10 mouse cellular contexts compared by ENCODE assay signal in genomic region chr1:89967585-89967984, GRCm38 (mm10). TPM values are rescaled to one million over a fixed set of nuclear protein-coding genes. Genes with fewer than 3 reads are reported as not detected.
DNase-seq lines count a peak whose midpoint lies in the region; ATAC-seq and TF ChIP-seq lines count a peak whose summit lies in the region.
"Had no signal": no experiment of that assay in that cellular context is flagged by ENCODE, and none has a peak within 500 bp of the region (broad histone marks: within the 10 kb centered on the region; RNA-seq: fewer than 3 reads in every experiment).

No protein-coding gene starts in this region.

- ATAC-seq in limb, embryonic 11.5 days (ENCODE audit: insufficient number of reproducible peaks, low FRiP score, low TSS enrichment, low read depth): no peak

- H3K9ac ChIP-seq in limb, embryonic 11.5 days (ENCODE audit: low read length): no peak overlapping the region

- peak overlapping the region; percentile 96; the same call in 1 of the 2 replicates for H3K4me2 ChIP-seq in limb, embryonic 11.5 days (ENCODE audit: low read depth, severe bottlenecking)

- peak overlapping the region; percentile 65; the same call in 1 of the 2 replicates for H3K4me3 ChIP-seq in gastrocnemius, adult 2 months
- peak overlapping the region; percentile 54; the same call in 1 of the 2 replicates for H3K4me3 ChIP-seq in limb, embryonic 11.5 days (ENCODE audit: low read depth, low read length)

- no peak overlapping the region for H3K27ac ChIP-seq in gastrocnemius, adult 2 months
- H3K27ac ChIP-seq in limb, embryonic 11.5 days (replicated peaks; ENCODE audit: low read depth, low read length): no peak overlapping the region

- no peaks in the 10 kb centered on the region for H3K36me3 ChIP-seq in limb, embryonic 11.5 days (ENCODE audit: control insufficient read depth, insufficient read depth, low read length)

- DNase-seq in gastrocnemius, adult 2 months: no peak
- DNase-seq in gastrocnemius, postnatal 14 days: no peak
- peak; percentile 8 for DNase-seq in retina, embryonic 14.5 days (ENCODE audit: low spot score)
- no peak for DNase-seq in retina, postnatal 1 day
- peak; percentile 32 for DNase-seq in limb, embryonic 11.5 days (ENCODE audit: low spot score)
- DNase-seq in left cerebral cortex, adult 11 months (ENCODE audit: low spot score): no peak
- no peak for DNase-seq in MN1 (ENCODE audit: low spot score)
- no peak for DNase-seq in gastrocnemius, postnatal 36 days

- no peaks in the 10 kb centered on the region for H3K9me3 ChIP-seq in limb, embryonic 11.5 days (ENCODE audit: control insufficient read depth, low read length)

- peaks cover 42% of the 10 kb centered on the region for H3K27me3 ChIP-seq in limb, embryonic 11.5 days (ENCODE audit: control insufficient read depth, insufficient read depth, low read length)

- intact Hi-C loops in gastrocnemius, adult 2 months (cut with DNase I): no loop called here
- intact Hi-C loops in gastrocnemius, postnatal 14 days (cut with DNase I; ENCODE audit: low total_unique reads): no loop called here
- intact Hi-C loops in gastrocnemius, postnatal 36 days (cut with DNase I): no loop called here

- peaks cover 3% of the 10 kb centered on the region; the same call in 1 of the 2 replicates for H3K4me1 ChIP-seq in limb, embryonic 11.5 days (ENCODE audit: control insufficient read depth, insufficient read depth, low read length)

- TF ChIP-seq CTCF in gastrocnemius, adult 2 months (IDR thresholded peaks at IDR 0.05): no peak

- 12% methylated on average over 9 of the region's 9 CpGs for WGBS in limb, embryonic 11.5 days

RNA-seq across cellular contexts. Expression of gene Gbx2, which starts 36.6 kb away (rescaled TPM):
- total RNA-seq in gastrocnemius, adult 2 months (2021): under 1 TPM in 1 of 2 experiments, not detected in 1; 0.56 TPM
- not detected for total RNA-seq in gastrocnemius, postnatal 14 days (2021)
- polyA plus RNA-seq in limb, embryonic 11.5 days (2014; fragmentation: Nextera tagmentation; extraction: Ambion mirVana): 1.3 and 1.6 TPM in 2 replicates
- total RNA-seq in gastrocnemius, postnatal 36 days (2021): under 1 TPM; 0.20 to 0.35 TPM
- total RNA-seq: liver, adult 2 months had no signal
- polyA plus RNA-seq: liver, adult 2 months had no signal

RNA-seq across cellular contexts. Expression of gene Asb18, which starts 46.9 kb away (rescaled TPM):
- total RNA-seq in gastrocnemius, adult 2 months (2021): 10 to 100 TPM; 18.0 to 39.9 TPM
- total RNA-seq in gastrocnemius, postnatal 14 days (2021): 1 to 10 TPM; 7.0 TPM
- 0.04 TPM in 1 of 2 replicates, not detected in the other for polyA plus RNA-seq in limb, embryonic 11.5 days (2014; fragmentation: Nextera tagmentation; extraction: Ambion mirVana)
- total RNA-seq in gastrocnemius, postnatal 36 days (2021): 10 to 100 TPM; 21.8 to 26.9 TPM
- total RNA-seq: liver, adult 2 months had no signal
- polyA plus RNA-seq: C2C12; liver, adult 2 months had no signal

Comparison
In these comparisons a context has a peak if more than half of its experiments do, and no peak if none do; other contexts are left out.
1. DNase-seq: peak in retina, embryonic 14.5 days (single experiment) and limb, embryonic 11.5 days (single experiment); none in gastrocnemius, adult 2 months (single experiment), gastrocnemius, postnatal 14 days (single experiment), retina, postnatal 1 day (single experiment), left cerebral cortex, adult 11 months (single experiment), MN1 (single experiment) and gastrocnemius, postnatal 36 days (0 of 2).